Mouse (Mus musculus) forebrain, embryonic 13.5 days (tissue): ENCODE data around the gene Nr1h4. TPM values are rescaled to one million over a fixed set of nuclear protein-coding genes. Genes with fewer than 3 reads are reported as not detected.

ENCODE experiments used
- ATAC-seq: fragments of 200-750 bp; cut with Nextera tagmentation; 2 replicates; pipeline ENCODE4 v1.8.0; 2017
- H3K27ac ChIP-seq: fragments of 300-500 bp; sonication (generic); 2 replicates; pipeline ENCODE4 v1.5.1; 2015; ENCODE audit warnings: inconsistent platforms, mild to moderate bottlenecking, moderate library complexity
- H3K27me3 ChIP-seq: fragments of 300-500 bp; sonication (generic); 2 replicates; pipeline ENCODE4 v1.6.1; 2015; ENCODE audit warnings: mild to moderate bottlenecking, inconsistent platforms
- H3K36me3 ChIP-seq: fragments of 300-500 bp; sonication (generic); 2 replicates; pipeline ENCODE4 v1.6.1; 2015; ENCODE audit warnings: mild to moderate bottlenecking, inconsistent platforms; ENCODE audit not compliant: poor library complexity, severe bottlenecking
- H3K4me1 ChIP-seq: fragments of 300-500 bp; sonication (generic); 2 replicates; pipeline ENCODE4 v1.6.1; 2015; ENCODE audit warnings: inconsistent platforms
- H3K4me2 ChIP-seq: fragments of 300-500 bp; sonication (generic); 2 replicates; pipeline ENCODE4 v1.6.1; 2015; ENCODE audit warnings: inconsistent platforms, mild to moderate bottlenecking, moderate library complexity
- H3K4me3 ChIP-seq: fragments of 300-500 bp; sonication (generic); 2 replicates; pipeline ENCODE4 v1.5.1; 2015; ENCODE audit warnings: mild to moderate bottlenecking, inconsistent platforms
- H3K9ac ChIP-seq: fragments of 300-500 bp; sonication (generic); 2 replicates; pipeline ENCODE4 v1.6.1; 2015; ENCODE audit warnings: mild to moderate bottlenecking, inconsistent platforms
- H3K9me3 ChIP-seq: fragments of 300-500 bp; sonication (generic); replicated peaks from 2 replicates; pipeline ENCODE4 v1.6.1; 2016; ENCODE audit warnings: inconsistent platforms
- WGBS: fragments of 180-500 bp; shearing (Covaris S2); methylation state at CpG from one replicate; pipeline ENCODE4 v1.1.7; 2015; 5-methylcytosine and 5-hydroxymethylcytosine counted together
- polyA plus RNA-seq: library from polyadenylated mRNA; unstranded; fragments of >200 nt; fragmentation: Nextera tagmentation; extraction: Ambion mirVana; gene quantifications from 2 replicates; pipeline ENCODE4 v1.2.1, GENCODE M21; 2015

Gene Nr1h4
- polyA plus RNA-seq, 1 experiment from 2014 or later, result 0.10 TPM

DNA sequence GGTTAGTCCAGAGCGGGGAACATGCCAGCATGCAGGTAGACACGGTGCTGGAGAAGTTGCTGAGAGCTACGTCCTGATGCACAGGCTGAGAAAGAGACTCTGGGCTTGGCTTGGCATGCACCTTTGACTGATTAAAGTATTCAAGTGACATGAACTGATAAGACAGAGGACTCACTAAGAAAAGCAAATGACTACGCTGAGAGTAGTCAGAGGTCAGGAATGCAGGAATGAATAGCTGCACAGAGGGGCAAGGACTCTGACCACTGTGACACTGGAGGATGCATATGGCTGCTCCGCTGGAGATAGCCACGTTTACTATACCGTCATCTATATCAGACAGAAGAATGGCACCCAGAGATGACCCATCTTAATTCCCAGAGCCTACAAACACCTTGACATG is 94.0 kb downstream of the Nr1h4 start:
- no peak overlapping the region for H3K27ac ChIP-seq
- no peak for ATAC-seq
- peaks cover 16% of the 10 kb centered on the region for H3K27me3 ChIP-seq
- H3K4me3 ChIP-seq, result no peak overlapping the region
- no peaks in the 10 kb centered on the region for H3K36me3 ChIP-seq
- no peak overlapping the region for H3K9ac ChIP-seq
- H3K9me3 ChIP-seq, result no peaks in the 10 kb centered on the region
- peaks cover 50% of the 10 kb centered on the region for H3K4me1 ChIP-seq
- H3K4me2 ChIP-seq, result no peak overlapping the region
- WGBS, result 88% methylated on average over 7 of the region's 7 CpGs

GRCm38 (mm10) chr10:89437996-89438395 is 95.4 kb downstream of the Nr1h4 start:
- ATAC-seq, result no peak
- Histone ChIP-seq H3K9me3 (no peaks in the 10 kb centered on the region), H3K36me3 (no peaks in the 10 kb centered on the region), H3K4me2 (peak overlapping the region; percentile 8), H3K27me3 (peaks cover 15% of the 10 kb centered on the region), H3K9ac (no peak overlapping the region), H3K4me1 (peaks cover 45% of the 10 kb centered on the region), H3K4me3 (no peak overlapping the region), H3K27ac (no peak overlapping the region)
- WGBS, result 66% methylated on average over 12 of the region's 12 CpGs

DNA sequence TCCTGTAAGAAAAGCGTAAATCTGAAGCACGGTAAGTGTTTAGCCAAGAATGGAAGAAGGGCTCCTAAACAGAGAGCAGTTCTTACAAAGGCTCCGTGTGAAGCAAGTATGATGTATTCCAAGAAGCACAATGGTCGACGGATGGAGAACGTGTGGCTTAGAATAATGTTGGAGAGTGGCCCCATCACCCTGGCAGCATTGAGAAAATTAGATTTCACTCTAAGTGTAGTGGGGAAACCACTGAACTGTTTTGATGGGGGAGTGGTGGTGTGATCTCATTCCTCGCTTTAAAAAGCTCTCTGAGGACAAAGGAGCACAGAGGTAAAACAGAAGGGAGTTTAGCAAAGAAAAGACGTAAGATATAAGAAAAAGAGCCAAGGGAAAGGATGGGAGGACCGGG is 95.9 kb downstream of the Nr1h4 start:
- Histone ChIP-seq H3K9me3 (no peaks in the 10 kb centered on the region), H3K27me3 (peaks cover 18% of the 10 kb centered on the region), H3K4me1 (peaks cover 40% of the 10 kb centered on the region), H3K27ac (no peak overlapping the region), H3K4me3 (no peak overlapping the region), H3K4me2 (peak overlapping the region; percentile 8; the same call in 1 of the 2 replicates), H3K36me3 (no peaks in the 10 kb centered on the region), H3K9ac (no peak overlapping the region)
- peak; percentile 9; the same call in 1 of the 2 replicates for ATAC-seq
- WGBS, result 22% methylated on average over 9 of the region's 9 CpGs

DNA sequence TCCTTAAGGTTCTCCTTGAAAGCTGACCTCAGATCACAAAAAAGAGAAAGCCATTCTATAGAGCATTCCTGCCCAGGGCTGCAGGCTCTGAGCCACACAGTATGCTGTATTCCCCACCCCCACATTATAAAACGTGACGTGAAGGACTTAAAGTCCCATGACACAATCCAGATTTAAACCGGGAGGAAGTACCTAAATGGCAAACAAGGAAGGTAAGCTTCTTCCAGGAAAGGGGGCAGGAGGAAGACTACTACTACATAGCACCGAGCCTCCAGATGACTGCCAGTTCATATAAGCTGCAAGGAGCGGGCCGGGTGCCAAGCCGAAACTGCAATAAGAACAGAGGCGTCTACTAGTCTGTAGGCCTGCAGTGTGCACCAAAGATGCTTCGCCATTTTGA is 97.5 kb downstream of the Nr1h4 start:
- 38% methylated on average over 9 of the region's 9 CpGs for WGBS

DNA sequence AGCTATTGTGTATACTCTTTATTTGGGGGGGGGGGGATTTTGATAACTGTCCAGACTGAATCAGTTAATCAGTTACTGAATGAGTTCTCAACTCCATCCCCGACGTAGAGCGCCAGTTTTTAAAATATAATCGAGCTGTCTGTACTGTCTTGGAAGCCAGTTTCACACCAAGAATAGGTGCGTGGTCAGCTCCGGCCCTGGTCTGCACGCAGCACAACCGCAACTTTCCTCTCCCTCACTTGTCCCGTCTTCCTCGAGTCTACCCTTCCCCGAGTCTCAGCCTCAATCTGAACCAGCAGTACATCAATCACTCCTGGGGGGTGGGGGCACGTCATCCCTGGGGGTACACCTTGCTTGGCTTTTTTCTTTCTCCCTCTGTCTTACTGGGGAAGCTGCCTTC is 98.0 kb downstream of the Nr1h4 start:
- no peak overlapping the region for H3K27ac ChIP-seq
- H3K4me2 ChIP-seq, result peak overlapping the region; percentile 47
- peak; percentile 24 for ATAC-seq
- H3K9me3 ChIP-seq, result no peaks in the 10 kb centered on the region
- H3K27me3 ChIP-seq, result peaks cover 18% of the 10 kb centered on the region
- peak overlapping the region; percentile 18; the same call in 1 of the 2 replicates for H3K4me3 ChIP-seq
- H3K36me3 ChIP-seq, result no peaks in the 10 kb centered on the region
- no peak overlapping the region for H3K9ac ChIP-seq
- 39% methylated on average over 12 of the region's 12 CpGs for WGBS
- H3K4me1 ChIP-seq, result peaks cover 39% of the 10 kb centered on the region

More for the DNA sequence above, 97.5 kb downstream of the Nr1h4 start:
- Histone ChIP-seq H3K9ac (no peak overlapping the region), H3K27me3 (peaks cover 18% of the 10 kb centered on the region), H3K9me3 (no peaks in the 10 kb centered on the region), H3K4me2 (no peak overlapping the region), H3K4me1 (peaks cover 39% of the 10 kb centered on the region), H3K27ac (no peak overlapping the region), H3K4me3 (no peak overlapping the region), H3K36me3 (no peaks in the 10 kb centered on the region)
- ATAC-seq, result peak; percentile 44

DNA sequence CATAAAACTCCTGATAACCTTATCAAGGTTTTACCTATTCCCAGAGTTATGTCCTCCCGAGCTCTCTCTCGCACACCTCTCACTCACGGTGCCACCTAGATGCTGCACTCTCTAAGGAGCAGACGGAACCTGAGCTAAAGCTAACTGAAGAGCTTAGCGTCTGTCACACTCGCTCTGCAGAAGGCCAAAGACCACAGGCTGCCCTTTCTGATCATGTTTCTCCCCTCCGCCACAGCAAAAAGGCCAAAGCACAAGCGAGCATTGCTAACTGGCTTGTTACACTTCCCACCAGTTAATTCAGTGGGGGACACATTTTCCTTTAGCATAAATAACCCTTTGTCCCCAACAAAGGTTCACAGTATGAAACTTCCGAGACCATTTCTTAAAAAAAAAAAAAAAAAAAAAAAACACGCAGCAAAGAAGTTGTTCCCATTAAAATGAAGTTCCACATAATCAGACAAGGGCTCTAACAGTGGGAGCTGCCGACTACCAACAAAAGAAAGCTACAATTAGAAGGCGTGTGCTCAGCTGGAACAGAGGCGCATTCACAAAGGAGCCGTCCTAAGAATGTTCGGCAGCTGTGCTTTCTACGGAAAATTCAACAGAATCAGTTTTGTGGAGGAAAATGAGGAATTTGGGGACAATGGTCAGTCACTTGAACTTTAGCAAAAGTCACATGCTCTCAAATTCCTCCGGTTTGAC is 98.7 kb downstream of the Nr1h4 start:
- no peak overlapping the region for H3K9ac ChIP-seq
- no peaks in the 10 kb centered on the region for H3K9me3 ChIP-seq
- peak overlapping the region; percentile 47 for H3K4me2 ChIP-seq
- peaks cover 39% of the 10 kb centered on the region for H3K4me1 ChIP-seq
- H3K4me3 ChIP-seq, result peak overlapping the region; percentile 18; the same call in 1 of the 2 replicates
- peaks cover 18% of the 10 kb centered on the region for H3K27me3 ChIP-seq
- 6% methylated on average over 17 of the region's 17 CpGs for WGBS
- peaks cover 6% of the 10 kb centered on the region; the same call in 1 of the 2 replicates for H3K36me3 ChIP-seq
- peak; percentile 55; the same call in 1 of the 2 replicates for ATAC-seq
- H3K27ac ChIP-seq, result no peak overlapping the region

DNA sequence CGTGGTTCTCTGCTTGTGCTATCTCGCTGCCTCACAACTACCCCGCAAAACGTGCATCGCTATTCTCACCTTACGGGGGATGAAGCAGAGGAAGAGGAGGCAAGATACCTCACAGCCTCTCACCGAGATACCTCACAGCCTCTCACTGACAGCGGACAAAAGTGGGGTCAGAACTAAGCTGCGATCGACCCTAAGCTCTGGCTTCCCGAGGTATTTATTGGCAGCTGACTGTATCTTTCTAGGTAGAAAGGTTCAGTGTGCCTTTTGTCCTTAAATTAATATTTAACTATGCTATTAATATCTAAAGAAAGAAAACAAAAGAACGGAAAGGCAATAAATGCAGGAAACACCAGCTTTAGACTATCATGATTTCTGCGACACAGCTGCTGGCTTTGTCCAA is 100.6 kb downstream of the Nr1h4 start:
- WGBS, result 94% methylated on average over 13 of the region's 13 CpGs
- Histone ChIP-seq H3K36me3 (peaks cover 20% of the 10 kb centered on the region), H3K27ac (no peak overlapping the region), H3K27me3 (peaks cover 9% of the 10 kb centered on the region), H3K4me1 (peaks cover 28% of the 10 kb centered on the region), H3K4me2 (no peak overlapping the region), H3K4me3 (no peak overlapping the region), H3K9me3 (no peaks in the 10 kb centered on the region), H3K9ac (no peak overlapping the region)
- ATAC-seq, result no peak

DNA sequence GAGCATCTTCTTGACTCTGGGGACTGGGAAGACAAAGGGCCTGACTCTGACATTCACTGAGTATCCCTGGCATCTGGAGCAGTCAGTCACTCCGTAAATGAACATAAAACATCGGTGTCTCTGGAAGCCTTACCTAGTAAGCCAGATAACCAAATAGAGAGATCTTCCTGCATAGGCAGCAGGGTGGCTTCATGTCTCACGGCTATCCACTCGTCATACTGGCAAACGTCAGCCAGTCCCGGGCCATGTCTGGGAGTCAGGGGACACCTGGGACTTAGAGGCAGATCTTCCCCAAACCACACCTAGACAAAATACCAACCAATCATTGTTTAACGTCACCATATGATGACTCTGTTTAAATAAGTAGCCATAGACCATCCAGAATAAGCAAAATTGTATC is 102.6 kb downstream of the Nr1h4 start:
- 94% methylated on average over 7 of the region's 7 CpGs for WGBS
- Histone ChIP-seq H3K4me3 (no peak overlapping the region), H3K9me3 (no peaks in the 10 kb centered on the region), H3K4me1 (peaks cover 16% of the 10 kb centered on the region), H3K27ac (no peak overlapping the region), H3K27me3 (0 out of 2 replicates have a peak, but pooled peaks cover 6% of the 10 kb centered on the region), H3K9ac (no peak overlapping the region), H3K36me3 (peaks cover 30% of the 10 kb centered on the region), H3K4me2 (no peak overlapping the region)
- no peak for ATAC-seq

- no peak overlapping the region for H3K9ac ChIP-seq
- H3K36me3 ChIP-seq, result peaks cover 53% of the 10 kb centered on the region
- no peak overlapping the region for H3K27ac ChIP-seq
- whole genome bisulfite sequencing, result 85% methylated on average over 11 of the region's 11 CpGs
- no peak for ATAC-seq
- H3K9me3 ChIP-seq, result no peaks in the 10 kb centered on the region
- no peak overlapping the region for H3K4me3 ChIP-seq
- H3K4me2 ChIP-seq, result no peak overlapping the region
- H3K4me1 ChIP-seq, result no peaks in the 10 kb centered on the region
- H3K27me3 ChIP-seq, result no peaks in the 10 kb centered on the region
Observed at GRCm38 (mm10) chr10:89424800-89425393, 108.5 kb downstream of the Nr1h4 start.

- H3K36me3 ChIP-seq, result peaks cover 47% of the 10 kb centered on the region
- no peak for ATAC-seq
- H3K4me3 ChIP-seq, result no peak overlapping the region
- H3K9me3 ChIP-seq, result no peaks in the 10 kb centered on the region
- no peaks in the 10 kb centered on the region for H3K27me3 ChIP-seq
- H3K4me1 ChIP-seq, result no peaks in the 10 kb centered on the region
- no peak overlapping the region for H3K4me2 ChIP-seq
- H3K27ac ChIP-seq, result no peak overlapping the region
- no peak overlapping the region for H3K9ac ChIP-seq
- WGBS, result 93% methylated on average over 9 of the region's 9 CpGs
Observed at GRCm38 (mm10) chr10:89424217-89424616, 109.2 kb downstream of the Nr1h4 start.

- Histone ChIP-seq H3K27ac (no peak overlapping the region), H3K4me1 (no peaks in the 10 kb centered on the region), H3K9me3 (no peaks in the 10 kb centered on the region), H3K9ac (no peak overlapping the region), H3K27me3 (no peaks in the 10 kb centered on the region), H3K4me3 (no peak overlapping the region), H3K36me3 (peaks cover 40% of the 10 kb centered on the region), H3K4me2 (no peak overlapping the region)
- ATAC-seq, result no peak
- WGBS, result 93% methylated on average over 9 of the region's 9 CpGs
Observed at GRCm38 (mm10) chr10:89423164-89423778, 110.1 kb downstream of the Nr1h4 start.

DNA sequence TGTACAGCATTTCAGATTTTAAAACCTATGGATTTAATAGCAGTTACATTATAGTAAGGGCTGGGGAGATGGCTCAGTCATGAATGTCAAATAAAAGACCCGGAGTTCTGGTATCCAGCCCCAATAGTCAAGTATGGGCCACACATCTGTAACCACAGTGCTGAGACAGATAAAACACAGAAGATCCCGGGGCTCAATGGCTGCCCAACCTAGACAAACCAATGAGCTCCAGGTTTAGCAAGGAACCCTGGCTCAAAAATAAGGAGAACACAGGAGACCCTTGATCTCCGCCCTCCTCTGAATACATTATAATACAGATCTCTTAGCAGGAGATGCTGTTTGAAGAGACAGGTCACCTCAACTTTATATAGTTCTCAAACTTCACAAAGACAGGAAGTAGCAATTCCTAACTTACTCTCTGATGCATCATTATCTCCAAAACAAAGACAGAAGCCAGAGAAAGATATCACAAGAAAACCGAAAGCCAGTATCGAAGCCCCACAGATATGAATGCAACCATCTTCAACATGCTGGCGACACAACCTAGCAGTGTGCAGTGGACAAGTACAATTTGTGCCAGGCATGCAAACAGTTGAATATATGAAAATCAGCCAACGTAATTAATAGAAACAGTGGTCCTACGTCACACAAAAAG is 110.8 kb downstream of the Nr1h4 start:
- H3K9me3 ChIP-seq, result no peaks in the 10 kb centered on the region
- no peak overlapping the region for H3K27ac ChIP-seq
- H3K4me2 ChIP-seq, result no peak overlapping the region
- H3K27me3 ChIP-seq, result no peaks in the 10 kb centered on the region
- WGBS, result 95% methylated on average over 8 of the region's 8 CpGs
- no peak for ATAC-seq
- no peaks in the 10 kb centered on the region for H3K4me1 ChIP-seq
- H3K36me3 ChIP-seq, result peaks cover 40% of the 10 kb centered on the region
- H3K9ac ChIP-seq, result no peak overlapping the region
- no peak overlapping the region for H3K4me3 ChIP-seq
